In the genomic region with DNA sequence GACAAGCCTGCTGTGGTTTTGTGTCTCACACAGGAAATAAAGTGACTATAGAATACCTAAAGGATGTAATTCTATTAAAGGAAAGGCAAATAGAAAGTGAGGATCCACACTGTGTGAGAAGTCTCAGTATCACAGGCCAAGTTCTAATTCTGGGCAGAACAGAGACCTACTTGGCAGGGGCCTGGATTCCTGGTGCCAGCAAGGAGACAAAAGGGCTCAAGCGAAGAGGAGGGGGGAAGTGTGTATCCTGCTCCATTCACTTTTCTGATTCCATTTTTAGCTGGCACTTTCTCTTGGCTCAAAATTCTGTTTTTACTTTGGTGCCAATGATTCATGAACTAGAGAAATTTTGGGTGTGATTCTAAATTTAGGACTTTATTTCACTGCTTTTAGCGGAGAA, we compare ENCODE assay signal across 9 mouse cellular contexts.
DNase-seq lines count a peak whose midpoint lies in the region; ATAC-seq lines count a peak whose summit lies in the region.
"Had no signal": no experiment of that assay in that cellular context is flagged by ENCODE, and none has a peak within 500 bp of the region (broad histone marks: within the 10 kb centered on the region; RNA-seq: fewer than 3 reads in every experiment).

No protein-coding gene starts in this region.

- peak; percentile 89 for ATAC-seq in forebrain, embryonic 15.5 days (replicated peaks)
- ATAC-seq in forebrain, embryonic 12.5 days (ENCODE audit: low FRiP score) = no peak

- H3K36me3 ChIP-seq in forebrain, embryonic 15.5 days = no peaks in the 10 kb centered on the region
- no peaks in the 10 kb centered on the region for H3K36me3 ChIP-seq in forebrain, embryonic 12.5 days (replicated peaks)
- H3K36me3 ChIP-seq: stomach, embryonic 15.5 days had no signal

- 34% methylated on average over 2 of the region's 2 CpGs for WGBS in forebrain, embryonic 15.5 days
- 91% methylated on average over 2 of the region's 2 CpGs for WGBS in forebrain, embryonic 12.5 days

- H3K9ac ChIP-seq in forebrain, embryonic 15.5 days (replicated peaks) = no peak overlapping the region
- no peak overlapping the region for H3K9ac ChIP-seq in forebrain, embryonic 12.5 days
- H3K9ac ChIP-seq: stomach, embryonic 15.5 days had no signal

- no peaks in the 10 kb centered on the region for H3K27me3 ChIP-seq in forebrain, embryonic 15.5 days
- H3K27me3 ChIP-seq in forebrain, embryonic 12.5 days = no peaks in the 10 kb centered on the region
- H3K27me3 ChIP-seq: stomach, embryonic 15.5 days had no signal

- peak overlapping the region; percentile 3 for H3K4me2 ChIP-seq in forebrain, embryonic 15.5 days (replicated peaks)
- no peak overlapping the region for H3K4me2 ChIP-seq in forebrain, embryonic 12.5 days
- H3K4me2 ChIP-seq: stomach, embryonic 15.5 days had no signal

- peaks cover 13% of the 10 kb centered on the region for H3K4me1 ChIP-seq in forebrain, embryonic 15.5 days
- H3K4me1 ChIP-seq in forebrain, embryonic 12.5 days = no peaks in the 10 kb centered on the region
- H3K4me1 ChIP-seq: stomach, embryonic 15.5 days had no signal

- peak; percentile 31 for DNase-seq in adrenal gland, postnatal 25 days
- DNase-seq in frontal cortex, postnatal 10 days (ENCODE audit: low spot score in 2 of 2) = peak; percentile 15 to 20
- DNase-seq in left cerebral cortex, adult 18-20 months (ENCODE audit: low spot score in 2 of 2) = peak; percentile 26
- no peak for DNase-seq in ovary, adult 18-20 months (ENCODE audit: low spot score)
- no peak for DNase-seq in urinary bladder, postnatal 10 days (ENCODE audit: low spot score)
- DNase-seq in kidney, postnatal 36 days = no peak

- H3K4me3 ChIP-seq in forebrain, embryonic 15.5 days = no peak overlapping the region
- H3K4me3 ChIP-seq in forebrain, embryonic 12.5 days (replicated peaks) = no peak overlapping the region
- H3K4me3 ChIP-seq: stomach, embryonic 15.5 days had no signal

- peaks cover 8% of the 10 kb centered on the region; the same call in 1 of the 2 replicates for H3K9me3 ChIP-seq in forebrain, embryonic 15.5 days
- peaks cover 7% of the 10 kb centered on the region; the same call in 1 of the 2 replicates for H3K9me3 ChIP-seq in forebrain, embryonic 12.5 days
- H3K9me3 ChIP-seq: stomach, embryonic 15.5 days had no signal

- H3K27ac ChIP-seq in forebrain, embryonic 15.5 days (replicated peaks) = 0 out of 2 replicates have a peak overlapping the region, but pooled peaks have one; percentile 27
- no peak overlapping the region for H3K27ac ChIP-seq in forebrain, embryonic 12.5 days
- H3K27ac ChIP-seq: stomach, embryonic 15.5 days had no signal

Comparison
In these comparisons a context has a peak if more than half of its experiments do, and no peak if none do; other contexts are left out.
1. DNase-seq: peak in adrenal gland, postnatal 25 days (single experiment), frontal cortex, postnatal 10 days (2 of 2) and left cerebral cortex, adult 18-20 months (2 of 2); none in ovary, adult 18-20 months (single experiment), urinary bladder, postnatal 10 days (single experiment) and kidney, postnatal 36 days (0 of 2).